Mouse (Mus musculus) heart, adult 18-20 months (tissue): ENCODE results near the gene Rsph10b. TPM values are rescaled to one million over a fixed set of nuclear protein-coding genes. Genes with fewer than 3 reads are reported as not detected.
"Not testable (repeated sequence)": the region's sequence is repeated elsewhere in the genome, so short reads cannot be mapped to it uniquely, and the experiment has no call there.

Experiments used
- DNase-seq, 2 experiments: peaks; one replicate each; pipeline ENCODE4 v3.0.0; 2021 to 2022; ENCODE audit warnings: mixed read lengths in 1 of 2
- total RNA-seq, 2 experiments: library from RNA; stranded (reverse); gene quantifications; 2 replicates each; pipeline ENCODE4 v1.2.3; 2021

Rsph10b gene
- total RNA-seq, 2 experiments from 2014 or later: 0.22 to 0.90 TPM

DNA sequence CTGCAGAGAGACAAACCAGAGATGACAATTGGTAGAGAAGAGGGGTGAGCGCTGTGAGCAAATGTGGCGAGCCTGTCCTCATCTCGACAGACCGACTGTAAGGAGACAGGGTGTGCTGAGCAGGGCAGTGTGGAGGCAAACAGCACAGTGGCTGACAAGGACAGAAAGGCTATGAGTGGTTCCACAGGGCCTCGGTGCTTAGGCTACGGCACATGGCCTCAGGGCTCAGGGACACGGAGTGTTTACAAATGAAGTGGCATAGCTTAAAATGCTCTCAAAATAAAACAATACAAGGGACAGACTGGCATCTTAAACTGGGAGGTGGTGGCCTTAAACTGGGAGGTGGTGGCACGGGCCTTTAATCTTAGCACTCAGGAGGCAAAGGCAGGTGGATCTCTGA, 60.4 kb downstream of the Rsph10b start:
- DNase-seq: no peak

DNA sequence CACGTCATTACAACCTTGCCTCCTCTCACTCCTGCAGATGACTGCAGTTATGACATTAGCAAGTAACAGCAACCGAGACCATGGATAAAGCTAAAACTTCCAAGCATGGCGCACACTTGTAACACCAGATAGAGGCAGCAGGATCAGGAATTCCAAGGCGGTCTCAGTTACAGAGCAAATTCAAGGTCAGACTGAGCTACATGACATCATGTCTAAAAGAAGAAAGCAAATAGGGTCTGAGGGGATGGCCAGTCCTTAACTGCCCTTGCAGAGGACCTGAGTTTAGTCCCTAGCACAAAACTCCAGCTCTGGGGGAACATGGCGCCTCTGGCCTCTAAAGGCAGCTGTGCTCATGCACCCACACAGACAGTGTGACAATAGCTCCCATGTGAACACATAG, 61.0 kb downstream of the Rsph10b start:
- no peak for DNase-seq

DNA sequence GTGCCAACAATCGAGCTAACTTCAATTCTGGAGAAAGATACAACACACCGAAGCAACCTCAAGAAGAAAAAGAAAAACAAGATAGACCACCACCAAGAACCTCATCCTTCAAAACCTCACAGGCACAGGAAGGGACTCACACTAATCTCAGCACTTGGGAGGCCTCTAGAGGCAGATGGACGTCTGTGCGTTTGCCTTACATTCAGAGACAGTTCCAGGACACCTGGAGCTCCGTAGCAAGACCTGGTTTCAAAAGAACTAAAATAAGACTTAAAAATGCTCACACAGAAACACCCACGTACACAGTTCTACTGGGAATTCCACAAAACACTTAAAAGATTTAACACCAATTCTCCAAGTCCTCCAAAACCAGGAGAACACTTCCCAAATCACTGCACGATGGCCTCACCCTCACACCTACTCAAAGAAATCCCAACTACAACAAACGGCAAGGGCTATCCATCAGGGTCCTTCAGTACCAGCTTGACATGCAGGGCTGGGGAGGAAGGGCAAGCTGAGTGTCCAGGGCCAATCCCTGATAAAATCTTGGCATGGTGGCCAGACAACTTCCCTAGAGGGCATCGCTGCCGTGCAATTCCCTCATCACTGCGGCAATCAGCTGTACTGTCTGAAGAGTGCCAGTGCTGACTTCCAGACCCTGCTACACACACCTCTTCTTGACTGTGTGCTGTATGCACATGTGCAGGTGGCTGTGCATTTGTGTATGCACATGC, 62.0 kb downstream of the Rsph10b start:
- DNase-seq: no peak

DNA sequence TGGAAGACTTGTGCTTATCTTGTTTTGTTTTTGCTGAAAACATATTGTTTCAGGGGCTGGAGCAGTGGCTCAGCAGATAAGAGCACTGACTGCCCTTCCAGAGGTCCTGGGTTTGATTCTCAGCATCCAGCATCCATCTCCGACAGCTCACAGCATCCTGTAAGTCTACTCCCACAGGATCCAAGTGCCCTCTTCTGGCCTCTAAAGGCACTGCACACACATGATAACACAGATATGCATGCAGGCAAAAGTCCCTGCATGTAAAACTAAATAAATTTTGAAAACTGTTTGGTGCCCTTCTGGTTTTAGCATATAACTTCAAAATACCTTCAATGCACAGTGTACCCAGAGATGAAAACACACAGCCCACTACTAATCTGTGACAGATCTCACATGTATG, 66.6 kb downstream of the Rsph10b start:
- no peak for DNase-seq

DNA sequence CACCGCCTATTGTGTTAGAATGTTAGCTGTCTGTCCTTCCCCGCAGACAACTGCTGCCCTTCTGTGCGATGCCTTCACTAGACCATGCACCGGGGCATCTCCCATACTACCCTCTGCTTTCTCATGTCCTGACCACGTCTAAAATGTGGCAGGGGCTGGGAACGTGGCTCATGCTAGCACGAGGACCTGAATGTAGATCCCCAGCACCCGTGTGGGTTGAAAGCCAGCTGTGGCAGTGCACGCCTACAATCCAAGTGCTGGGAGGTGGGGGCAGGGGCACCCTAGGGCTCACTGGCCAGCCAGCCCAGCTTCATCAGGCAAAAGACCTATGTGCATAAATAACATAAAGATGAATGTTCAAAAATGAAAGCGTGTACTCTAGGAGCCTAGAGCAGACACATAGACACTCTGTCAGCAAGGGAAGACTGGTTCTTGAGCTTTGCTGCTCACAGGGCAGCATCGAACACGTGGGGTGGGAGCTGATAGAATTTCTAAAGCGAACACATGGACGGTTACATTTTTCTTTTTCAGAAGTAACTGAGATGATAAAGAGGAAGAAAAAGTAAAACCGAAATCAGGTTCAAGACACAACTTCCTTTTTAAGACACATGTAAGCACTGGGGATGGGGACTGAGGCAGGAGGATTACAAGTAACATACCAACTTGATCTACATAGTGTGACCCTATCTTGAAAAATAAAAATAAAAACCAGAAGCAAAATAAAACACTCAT, 69.8 kb downstream of the Rsph10b start:
- no peak for DNase-seq

DNA sequence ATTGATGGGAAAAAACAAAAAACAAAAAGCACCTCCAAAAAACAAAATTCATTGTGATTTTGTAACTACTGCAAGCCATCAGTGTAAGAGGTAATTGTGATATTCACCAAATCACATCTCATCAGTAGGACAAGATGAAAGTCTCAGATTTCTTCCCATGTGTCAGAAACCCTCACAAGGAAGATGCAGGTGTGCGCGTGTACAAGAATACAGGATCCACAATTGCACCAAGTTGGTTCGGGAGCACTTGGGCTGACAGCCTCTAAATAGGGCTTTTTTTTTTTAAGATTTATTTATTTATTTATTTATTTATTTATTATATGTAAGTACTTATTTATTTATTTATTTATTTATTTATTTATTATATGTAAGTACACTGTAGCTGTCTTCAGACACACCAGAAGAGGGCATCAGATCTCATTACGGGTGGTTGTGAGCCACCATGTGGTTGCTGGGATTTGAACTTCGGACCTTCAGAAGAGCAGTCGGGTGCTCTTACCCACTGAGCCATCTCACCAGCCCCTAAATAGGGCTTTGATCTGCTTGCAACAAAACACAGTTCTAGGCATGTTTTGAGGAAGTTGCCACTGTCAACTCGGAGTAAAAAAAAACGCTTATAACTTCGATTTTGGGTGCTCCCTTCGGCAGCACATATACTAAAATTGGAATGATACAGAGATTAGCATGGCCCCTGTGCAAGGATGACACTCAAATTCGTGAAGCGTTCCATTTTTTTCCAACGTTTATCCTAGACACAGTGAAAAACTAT, 80.7 kb downstream of the Rsph10b start:
- not testable (repeated sequence) for DNase-seq

DNA sequence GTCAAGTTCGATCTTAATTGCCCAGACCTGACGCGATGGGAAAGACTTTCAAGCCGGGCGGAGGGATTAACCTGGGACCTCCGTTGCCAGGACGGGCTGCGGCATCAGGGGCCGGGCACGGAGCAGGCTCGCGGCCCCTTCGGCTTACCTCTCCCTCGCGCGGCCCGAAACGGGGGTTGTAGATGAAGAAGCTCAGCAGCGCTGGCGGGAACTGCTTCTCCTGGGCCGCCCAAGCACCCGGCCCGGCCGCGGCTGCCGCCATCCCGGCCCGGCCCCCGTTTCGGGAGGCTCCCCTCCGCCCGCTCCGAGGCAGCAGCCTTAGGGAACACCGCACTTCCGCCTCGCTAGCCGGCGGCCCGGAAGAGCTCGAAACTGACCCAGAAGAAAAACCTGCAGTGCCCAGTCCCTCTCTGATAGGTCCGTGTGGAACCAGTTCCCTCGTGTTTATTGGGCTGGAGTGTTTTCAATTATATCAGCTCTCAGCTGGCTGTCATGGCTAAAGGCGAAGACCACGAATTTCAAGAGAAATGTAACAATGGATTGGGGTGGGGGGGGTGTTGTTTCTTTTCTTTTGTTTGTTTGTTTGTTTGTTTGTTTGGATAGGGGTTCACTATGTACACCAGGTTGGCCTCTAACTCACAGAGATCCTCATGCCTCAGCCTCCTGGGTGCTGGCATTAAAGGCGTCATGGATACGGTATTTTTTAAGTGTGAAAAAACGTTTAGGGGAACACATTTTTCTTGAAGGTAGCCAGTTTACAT, 81.9 kb downstream of the Rsph10b start, which contains the start of gene Ccz1:
TSS of gene Ccz1 (minus strand) at position 327 of the 761 bp plus-strand sequence.
- DNase-seq: peak; percentile 84 to 87

DNA sequence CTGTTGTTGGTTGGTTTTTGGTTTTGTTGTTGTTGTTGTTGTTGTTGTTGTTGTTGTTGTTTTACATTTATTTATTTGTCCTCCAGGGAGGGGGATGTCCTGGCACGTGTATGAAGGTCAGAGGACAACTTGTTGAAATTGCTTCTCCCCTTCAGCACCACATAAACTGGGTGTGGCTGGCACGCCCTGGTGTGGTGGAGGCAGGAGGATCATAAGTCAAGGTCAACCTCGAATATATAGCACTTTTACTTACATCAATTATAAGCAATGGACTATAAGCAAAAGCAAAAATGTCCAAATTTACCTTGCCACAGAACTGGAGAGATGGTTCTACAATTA, 82.4 kb downstream of the Rsph10b start:
- DNase-seq: no peak

DNA sequence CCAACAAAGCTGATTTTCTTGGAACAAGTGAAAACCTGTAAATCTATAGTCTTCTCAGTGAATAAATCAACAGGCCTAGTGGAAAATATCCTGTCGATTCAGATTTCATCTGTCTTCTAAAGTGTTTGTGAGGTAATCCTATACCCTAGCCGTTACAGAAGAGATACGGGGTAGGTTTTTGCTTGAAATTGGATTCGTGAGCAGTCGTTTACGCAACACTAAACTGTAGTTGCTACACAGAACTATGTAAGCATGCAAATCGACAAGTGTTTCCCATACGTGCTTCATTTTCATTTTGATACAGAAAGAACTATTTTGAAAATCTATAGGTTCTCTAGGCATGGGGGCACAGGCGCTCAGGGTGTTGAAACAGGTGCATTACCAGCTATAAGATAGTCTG, 83.0 kb downstream of the Rsph10b start:
- DNase-seq: no peak

DNA sequence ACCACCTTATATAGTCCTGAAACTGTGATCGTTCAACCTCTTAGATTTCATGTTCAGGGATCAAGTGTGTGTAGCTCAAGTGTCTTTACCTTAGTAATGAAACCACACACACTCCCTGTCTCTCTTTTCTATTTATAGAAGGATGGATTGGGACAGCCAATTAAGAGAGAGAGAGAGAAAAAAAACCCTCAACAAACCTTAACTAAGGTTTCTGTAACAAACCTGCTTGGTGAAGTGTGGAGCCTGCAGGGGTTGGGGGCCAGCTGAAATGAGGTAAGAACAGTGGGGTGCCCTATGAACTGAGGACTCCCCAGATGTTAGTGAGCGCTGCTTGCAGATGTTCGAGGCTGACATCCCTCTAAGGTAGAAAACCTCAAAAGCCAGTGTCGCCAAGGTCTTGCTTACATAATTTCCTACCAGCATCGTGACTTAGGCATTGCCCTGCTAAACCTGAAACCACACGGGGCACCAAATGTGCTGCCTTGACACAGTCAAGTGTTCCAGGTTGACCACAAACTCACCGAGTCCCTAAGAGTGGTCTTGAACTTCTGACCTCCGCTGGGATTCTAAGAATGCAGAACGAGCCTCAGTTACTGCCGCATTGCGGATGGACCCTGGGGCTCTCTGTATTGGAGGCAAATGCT, 93.9 kb downstream of the Rsph10b start, which contains the start of gene Ocm:
TSS of gene Ocm (minus strand) at position 51 of the 644 bp plus-strand sequence.
- DNase-seq: no peak

DNA sequence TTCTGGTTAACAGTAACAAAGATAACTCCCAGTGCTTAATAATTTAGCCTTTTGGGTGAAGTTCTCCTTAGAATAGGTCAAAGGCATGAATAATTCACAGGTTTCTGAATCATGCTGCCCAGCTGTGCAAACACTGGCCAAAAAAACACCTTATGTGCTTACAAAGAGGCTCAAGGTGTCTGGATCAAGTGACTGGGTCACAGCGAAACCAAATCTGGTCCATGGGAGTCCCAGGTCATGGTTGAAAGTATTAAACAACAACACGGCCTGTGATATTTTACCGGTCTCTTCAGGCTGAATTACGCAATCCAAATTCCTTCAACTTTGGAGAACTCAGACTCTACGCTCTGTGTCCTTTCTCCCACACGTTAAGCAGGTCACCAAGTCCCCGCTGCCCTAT, 99.7 kb downstream of the Rsph10b start:
- DNase-seq: no peak

DNA sequence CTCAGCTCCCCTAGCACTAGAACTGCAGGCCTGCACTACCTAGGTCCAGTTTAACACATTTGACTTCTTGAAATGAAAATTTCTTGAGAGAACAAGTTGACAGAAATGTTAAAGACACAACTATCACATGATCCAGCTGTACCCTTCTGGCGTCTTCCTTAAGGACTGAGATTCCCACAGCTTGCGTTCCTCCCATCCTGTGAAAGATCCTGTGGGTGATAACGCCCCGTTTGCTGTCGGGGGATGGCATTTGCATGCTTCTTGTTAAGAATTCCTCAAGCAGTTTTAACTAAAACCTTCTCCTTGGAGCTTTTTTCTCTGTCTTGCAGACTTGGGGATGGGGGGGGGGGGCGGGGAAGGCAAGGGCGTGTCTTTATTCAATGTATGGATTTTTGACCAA, 101.7 kb downstream of the Rsph10b start:
- no peak for DNase-seq

Other genes starting within 250 kb of the Rsph10b start
- gene Usp42, start 200.8 kb upstream of the Rsph10b start, total RNA-seq: 1 to 10 TPM; 5.1 to 5.3 TPM
- gene Eif2ak1, start 115.2 kb upstream of the Rsph10b start, total RNA-seq: 10 to 100 TPM; 17.1 to 21.2 TPM
- gene Ankrd61, start 35.4 kb upstream of the Rsph10b start, total RNA-seq: not detected
- 10 to 100 TPM; 32.2 to 33.4 TPM for gene Aimp2, start 23.2 kb upstream of the Rsph10b start, total RNA-seq
- gene Pms2, start 23.1 kb upstream of the Rsph10b start, total RNA-seq: 1 to 10 TPM; 2.9 to 3.6 TPM
- not detected for gene Gm42421, start 4.9 kb upstream of the Rsph10b start, total RNA-seq
- gene Ccz1, start 81.8 kb downstream of the Rsph10b start, total RNA-seq: 10 to 100 TPM; 25.1 to 28.1 TPM
- not detected for gene Ocm, start 93.6 kb downstream of the Rsph10b start, total RNA-seq
- 10 to 100 TPM; 29.7 to 31.3 TPM for gene Lmtk2, start 167.4 kb downstream of the Rsph10b start, total RNA-seq